Mouse (Mus musculus): Measurements from ENCODE around the gene Apold1.

Gene Apold1

DNA sequence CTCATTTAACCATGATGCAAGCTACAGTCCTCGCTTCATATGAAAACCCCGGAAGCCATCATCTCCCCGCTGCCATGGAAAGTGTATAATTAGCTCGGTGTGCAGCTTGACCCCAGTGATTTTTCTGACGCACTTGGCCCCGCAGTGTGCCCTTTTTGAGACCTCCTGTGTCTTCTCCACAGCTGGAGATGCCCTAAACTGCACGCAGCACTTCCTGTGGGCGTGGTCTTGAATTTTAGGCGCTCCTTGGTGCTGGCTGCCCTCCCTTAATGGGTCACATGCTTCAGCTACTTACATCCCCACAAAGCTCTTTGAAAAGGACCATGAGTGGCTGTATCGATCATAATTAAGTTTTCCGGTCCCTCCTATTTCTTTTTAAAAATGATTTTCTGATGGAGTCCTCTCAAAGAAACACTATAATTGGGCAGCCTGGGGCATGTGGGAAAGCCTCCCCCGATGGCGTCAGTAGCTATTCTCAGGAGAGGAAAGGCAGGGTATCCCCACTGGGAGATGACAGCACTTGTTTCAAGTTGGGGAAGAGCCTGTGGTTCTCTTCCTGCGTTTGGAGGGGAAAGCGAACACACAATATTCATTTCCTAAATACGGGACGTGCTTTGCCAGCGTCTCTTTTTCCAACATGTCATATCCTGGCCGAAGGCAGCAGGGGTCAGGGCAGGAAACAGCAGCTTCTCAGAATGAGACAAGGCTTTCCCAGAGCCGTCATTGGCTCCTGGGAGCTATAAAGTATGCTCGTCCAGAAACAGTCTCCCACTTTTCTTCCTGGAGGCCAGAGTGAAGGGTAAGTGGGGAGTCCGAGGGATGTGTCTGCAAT is at the start of gene Apold1:
TSS of gene Apold1 (plus strand) at position 488 of the 832 bp plus-strand sequence.
- DNase-seq, result peak; percentile 73

DNA sequence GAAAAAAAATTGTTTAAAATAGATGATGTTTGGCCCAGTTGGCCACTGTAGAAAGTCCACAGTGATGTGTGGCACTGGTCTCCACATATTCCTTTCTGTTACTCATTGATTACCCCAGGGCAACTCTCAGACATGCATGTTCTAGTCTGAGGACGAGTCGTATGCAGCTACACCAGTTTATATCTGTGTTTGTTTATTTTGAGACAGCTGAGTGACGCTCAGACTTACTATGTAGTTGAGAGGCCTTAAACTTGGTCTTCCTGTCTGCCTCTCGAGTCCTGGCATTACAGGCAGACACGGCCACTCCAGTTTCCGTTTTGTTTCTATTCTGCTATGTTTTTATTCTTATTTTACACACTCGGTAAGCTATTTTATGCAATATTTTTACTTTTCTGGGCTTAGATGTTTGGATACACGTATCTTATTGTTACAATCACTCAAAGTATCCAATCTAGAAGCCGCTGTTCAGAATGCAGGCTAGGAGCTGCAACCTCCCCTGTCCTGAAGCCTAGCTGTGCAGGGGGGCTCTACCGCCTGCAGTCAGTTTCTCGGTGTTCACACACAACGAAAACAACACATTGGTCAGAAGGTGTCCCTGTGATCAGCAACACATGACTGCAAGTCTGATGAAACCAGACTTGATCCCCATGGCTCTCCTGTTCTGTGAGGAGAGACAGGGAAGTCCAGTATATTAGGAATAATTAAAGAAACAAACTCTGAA is 48.9 kb upstream of the Apold1 start:
- DNase-seq, result no peak

DNA sequence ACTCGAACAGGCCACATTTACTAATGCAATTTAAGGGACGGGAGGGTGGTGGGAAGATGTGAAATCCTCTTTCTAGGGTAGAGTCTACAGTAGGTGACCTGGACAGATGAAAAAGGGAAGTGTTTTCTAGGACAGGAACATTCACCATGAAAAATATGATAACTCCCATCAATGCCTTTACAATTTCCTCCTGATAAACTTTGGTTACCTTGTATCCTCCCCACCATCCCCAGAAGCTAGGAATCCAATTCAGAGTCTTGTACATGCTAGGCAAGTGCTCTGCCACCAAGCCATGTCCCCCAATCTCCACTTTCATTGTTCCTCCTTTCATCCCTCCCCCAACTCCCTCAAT is 48.3 kb upstream of the Apold1 start:
- DNase-seq, result no peak

DNA sequence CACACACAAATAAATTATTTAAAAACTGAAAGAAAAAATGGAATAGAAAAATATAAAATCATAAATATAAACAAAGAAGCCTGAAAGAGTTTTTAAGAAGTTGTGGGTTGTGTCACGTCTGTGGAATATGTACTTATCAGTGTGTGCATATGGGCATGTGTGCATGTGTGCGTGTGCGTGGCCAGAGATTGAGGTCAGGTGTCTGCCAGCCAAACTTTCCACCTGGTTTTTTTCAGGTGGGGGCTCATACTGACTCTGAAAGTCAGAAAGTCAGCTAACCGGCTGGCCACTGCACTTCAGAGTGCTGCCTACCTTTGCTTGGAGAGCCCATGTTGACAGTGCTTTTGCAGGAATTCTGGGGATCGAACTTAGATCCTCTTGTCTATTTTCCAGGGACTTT is 47.2 kb upstream of the Apold1 start:
- DNase-seq, result no peak

DNA sequence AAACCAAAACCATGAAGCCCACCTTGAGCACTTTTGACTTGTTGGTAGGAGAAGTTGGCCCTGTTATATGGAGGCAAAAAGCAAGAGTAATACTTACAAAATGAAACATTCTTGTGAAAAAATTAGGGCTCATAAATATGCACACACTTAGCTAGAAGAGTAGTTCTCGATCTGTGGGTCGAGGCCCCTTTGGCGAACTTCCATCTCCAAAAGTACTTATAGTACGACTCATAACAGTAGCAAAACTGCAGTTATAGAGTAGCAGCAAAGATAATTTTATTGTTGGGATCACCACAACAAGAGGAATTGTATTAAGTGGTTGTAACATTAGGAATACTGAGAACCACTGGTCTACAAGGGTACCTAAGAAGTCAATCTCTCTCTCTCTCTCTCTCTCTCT is 41.7 kb upstream of the Apold1 start:
- DNase-seq, result no peak

DNA sequence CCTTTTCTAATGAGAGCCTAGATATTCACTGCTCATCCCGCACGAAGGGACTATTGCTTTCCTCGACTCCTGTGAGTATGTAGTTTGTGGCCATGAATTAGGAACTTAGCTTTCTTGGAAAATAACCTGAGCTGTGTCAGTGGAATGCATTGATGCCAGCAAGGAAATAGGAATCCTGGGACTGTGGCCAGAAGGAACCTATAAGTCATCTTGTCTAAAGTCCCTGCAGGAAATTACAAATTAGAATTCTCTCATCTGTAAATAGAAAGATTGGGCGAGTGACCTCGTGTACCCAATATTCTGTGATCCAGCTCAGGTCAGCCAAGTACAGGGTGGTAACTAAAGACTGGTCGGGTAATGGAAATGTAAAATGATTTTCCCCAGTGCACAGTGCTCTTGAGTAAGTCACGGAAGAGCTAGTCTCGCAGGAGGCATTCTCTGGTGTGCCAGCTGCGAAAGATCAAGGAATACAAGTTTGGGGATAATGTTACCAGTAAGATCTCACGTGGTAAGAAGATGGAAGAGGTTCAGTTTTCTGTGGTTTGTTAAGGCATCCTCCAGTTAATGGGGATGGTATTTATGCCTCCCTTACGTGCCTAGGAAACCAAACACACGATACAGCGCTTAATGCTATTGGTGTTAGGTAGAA is 37.6 kb upstream of the Apold1 start:
- DNase-seq, result no peak

DNA sequence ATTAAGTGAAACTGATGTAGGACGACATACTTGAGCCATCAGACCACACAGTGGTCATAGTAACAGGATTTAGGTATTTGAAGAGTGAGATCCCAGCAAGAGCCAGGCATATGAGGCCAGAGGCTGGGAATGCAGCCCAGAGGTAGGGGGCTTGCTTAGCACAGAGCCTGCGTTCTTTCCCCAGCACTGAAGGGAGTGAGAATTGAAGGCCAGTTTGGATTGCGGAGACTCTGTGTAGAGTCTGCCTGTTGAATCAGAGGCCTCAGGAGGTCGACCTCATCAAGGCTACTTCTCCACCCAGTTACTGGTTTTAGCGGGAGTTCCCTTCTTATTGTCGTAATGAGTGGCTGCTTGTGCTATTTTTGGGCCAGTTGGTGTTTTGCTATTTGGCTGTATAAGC is 35.5 kb upstream of the Apold1 start:
- no peak for DNase-seq

DNA sequence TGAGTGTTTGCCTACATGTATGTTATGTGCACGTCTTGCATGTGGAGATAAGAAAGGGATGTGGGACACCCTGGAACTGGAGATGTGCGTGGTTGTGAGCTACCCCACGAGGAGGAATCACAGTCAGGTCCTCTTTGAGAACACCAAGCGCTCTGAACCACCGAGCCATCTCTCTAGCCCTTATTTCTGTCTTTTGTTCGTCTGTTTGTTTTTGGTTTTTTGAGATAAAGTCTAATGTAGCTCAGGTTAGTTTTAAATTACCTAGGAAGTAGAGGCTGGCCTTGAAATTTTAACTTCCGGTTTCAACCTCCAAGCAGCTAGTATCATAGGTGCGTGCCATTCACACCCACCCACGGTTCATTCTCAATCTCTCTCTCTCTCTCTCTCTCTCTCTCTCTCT is 34.7 kb upstream of the Apold1 start:
- no peak for DNase-seq

DNA sequence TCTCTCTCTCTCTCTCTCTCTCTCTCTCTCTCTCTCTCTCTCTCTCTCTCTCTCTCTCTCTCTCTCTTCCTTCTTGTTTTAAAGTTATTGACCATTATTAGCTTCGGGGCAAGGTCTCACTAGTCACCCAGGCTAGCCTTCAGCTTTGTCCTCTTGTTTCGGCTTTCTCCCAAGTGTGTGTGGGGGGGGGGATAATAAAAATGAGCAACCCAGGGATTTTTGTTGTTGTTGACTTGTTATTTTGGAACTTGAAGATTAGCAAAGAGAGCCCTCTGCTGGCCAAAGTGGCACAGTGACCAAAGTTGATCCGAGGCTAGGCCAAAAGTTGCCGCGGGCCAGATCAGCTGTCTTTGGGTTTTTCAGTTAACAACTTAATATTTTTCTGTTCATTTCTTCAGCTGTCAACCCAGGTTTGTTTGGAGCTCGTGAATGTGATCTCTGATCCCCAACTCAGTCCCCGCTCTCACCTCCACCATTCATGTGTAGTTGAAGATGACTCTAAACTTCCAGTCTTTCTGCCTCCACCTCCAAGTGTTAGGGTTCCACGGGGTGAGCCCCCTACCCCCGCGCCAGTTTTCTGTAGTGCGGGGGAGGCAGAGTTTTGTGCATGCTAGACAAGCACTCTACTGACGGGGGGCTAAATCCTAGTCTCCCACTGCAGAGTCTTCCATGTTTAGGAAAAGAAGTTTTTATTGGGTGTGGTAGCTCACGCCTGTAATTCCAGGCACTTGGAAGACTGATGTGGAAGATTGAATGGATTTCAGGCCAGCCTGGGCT is 34.0 kb upstream of the Apold1 start:
- DNase-seq, result peak; percentile 75

DNA sequence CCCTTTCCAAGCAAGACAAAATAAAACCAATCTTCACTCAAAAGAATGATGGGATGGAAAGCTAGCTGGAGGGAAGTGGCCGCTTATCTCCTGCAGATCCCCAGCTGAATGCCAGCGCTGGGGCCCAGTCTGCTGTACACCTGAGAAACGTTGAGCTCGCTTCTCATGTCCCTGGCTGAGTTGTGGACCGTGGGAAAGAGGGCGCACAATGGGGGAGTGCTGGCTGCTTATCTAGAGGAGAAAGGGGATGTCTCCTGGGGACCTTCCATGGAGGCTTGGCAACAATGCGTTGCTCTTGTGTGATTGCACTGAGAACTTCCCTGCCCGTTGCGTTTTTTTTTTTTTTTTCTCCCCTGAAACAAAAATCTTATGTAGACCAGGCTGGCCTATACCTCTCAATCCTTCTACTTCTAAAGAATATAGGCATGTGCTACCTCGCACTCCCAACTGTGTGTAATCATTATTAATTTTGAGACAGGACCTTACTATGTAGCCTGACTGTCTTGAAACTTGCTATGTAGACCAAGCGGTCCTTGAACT is 32.9 kb upstream of the Apold1 start:
- DNase-seq, result no peak

DNA sequence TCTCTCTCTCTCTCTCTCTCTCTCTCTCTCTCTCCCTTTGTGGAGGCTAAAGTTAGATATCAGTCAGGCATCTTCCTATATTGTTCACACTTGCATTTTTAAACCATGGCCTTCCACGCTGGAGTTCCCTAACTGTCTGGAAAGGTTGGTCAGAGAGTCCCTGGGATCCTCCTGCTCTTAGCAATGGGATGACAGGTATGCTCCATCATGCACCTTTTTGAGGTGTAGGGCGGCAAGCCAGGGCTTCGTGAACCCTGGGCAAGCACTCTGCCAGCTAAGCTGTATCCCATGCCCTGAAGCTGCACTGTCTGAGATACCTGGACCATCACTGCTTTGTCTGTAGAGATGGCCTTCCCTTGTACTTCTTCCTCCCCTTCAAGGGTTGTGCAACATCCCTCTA is 32.3 kb upstream of the Apold1 start:
- DNase-seq, result no peak

DNA sequence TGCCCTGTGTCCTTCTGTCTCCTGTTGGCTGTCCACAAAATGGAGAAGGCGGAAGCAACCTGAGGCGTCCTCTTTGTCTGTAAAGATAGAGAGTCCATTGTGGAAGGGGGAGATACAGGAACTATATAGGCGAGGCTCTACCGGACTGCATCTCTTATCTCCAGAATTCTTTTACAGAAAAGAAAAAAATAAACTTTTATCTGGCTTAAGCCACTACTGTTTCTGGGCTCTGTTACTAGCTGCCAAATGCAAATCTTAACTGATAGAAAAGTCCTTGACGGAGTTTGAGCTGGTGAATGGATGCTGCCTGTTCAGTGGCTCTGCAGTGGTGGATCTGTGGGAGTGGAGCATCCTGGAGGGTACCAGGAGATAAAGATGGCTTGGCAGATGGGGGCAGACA is 30.2 kb upstream of the Apold1 start:
- no peak for DNase-seq

DNA sequence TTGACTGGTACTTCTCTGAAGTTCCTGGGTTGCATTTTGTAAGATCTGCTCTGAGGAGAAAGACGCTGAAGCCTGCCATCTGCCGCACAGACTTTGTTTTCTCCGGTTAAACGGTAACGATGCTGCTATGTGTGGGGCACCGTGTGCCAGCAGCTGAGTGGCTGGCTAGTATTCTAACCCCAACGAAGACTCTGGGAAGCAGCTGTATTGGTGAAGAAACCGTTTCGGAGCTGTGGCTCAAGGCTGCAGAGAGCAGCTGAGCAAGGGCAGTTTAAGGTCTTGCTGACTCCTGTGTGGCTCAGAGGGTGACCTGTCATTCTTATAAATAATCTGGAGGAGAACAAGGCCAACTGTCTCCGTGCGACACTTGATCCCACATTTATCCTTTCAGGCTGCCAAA is 27.5 kb upstream of the Apold1 start:
- DNase-seq, result no peak

DNA sequence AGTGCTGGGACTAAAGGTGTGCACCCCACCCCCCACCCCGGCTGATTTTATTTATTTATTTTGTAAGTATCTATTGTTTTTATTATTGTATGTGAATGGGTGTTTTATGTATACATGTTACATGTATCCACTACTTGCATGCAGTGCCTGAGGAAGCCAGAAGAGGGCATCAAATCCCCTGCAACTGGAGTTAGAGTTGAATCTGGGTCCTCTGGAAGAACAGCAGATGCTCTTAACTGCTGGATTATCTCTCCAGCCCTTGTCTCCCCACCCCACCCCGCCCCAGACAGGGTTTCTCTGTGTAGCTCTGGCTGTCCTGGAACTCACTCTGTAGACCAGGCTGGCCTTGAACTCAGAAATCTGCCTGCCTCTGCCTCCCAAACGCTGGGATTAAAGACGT is 25.1 kb upstream of the Apold1 start:
- DNase-seq, result peak; percentile 54

DNA sequence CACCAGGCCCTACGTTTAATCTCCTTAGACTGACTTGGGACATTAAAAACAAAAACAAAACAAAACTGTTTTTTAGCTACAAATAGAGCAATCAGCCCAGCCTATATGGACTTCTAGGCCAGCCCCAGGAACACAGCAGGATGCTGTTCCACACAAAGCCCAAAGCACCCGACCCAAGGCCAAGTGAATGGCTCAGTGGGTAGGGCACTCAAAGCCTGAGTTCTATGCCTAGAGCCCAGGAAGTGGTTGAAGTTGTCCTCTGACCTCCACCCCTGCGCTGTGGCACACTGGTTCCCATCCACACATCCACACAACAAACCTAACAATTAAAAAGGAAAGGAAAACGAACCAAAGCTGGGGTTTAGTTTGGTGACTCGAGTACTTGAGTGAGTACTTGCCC is 20.2 kb upstream of the Apold1 start:
- no peak for DNase-seq

DNA sequence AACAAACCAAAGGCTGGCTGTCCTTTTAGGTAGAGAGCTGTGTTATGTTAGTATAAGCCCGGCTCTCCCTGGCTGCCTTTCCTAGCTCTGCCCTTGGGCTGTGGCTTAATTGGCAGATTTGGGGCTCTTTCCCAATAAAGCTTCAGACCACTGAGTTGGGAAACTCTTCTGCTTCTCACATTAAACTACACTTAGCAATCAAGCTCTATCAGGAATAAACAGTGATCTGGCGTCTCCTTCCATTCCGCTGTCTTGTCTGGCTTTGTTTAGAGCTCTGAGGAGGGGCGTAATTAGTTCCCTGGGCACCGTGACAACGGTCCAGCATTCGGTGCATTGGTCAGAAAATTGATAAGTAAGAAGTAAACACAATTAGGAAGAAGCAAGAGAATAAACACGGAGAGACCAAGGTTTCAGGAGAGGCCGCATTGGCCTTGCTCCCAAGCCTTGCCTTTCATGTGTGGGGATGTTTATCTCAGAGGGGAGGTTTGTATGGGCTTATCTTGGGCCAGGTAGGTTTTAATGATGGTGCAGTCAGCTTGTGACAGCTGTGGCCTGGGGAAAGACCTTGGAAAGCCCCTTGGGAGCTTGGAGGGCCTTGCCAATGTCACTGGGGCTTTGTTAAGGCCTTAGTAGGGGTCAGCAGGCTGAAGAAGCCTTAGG is 19.5 kb upstream of the Apold1 start:
- no peak for DNase-seq

DNA sequence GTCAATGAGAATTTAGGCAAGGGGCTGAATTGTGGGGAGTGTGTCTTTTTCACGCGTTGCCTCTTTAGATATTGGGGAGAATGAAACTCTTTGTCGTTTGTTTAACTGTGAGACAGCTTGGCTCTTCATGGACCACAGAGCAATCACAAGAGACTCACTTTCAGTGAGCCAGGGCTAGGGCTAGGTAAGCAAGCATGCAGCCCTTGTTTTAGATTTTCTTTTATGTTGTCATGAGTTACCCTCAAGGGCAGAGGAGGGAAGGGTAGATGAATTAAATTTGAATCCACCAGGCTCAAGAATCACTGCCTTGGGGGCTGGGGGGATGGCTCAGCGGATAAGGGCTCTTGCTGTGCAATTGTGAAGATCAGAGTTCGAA is 19.0 kb upstream of the Apold1 start:
- no peak for DNase-seq

DNA sequence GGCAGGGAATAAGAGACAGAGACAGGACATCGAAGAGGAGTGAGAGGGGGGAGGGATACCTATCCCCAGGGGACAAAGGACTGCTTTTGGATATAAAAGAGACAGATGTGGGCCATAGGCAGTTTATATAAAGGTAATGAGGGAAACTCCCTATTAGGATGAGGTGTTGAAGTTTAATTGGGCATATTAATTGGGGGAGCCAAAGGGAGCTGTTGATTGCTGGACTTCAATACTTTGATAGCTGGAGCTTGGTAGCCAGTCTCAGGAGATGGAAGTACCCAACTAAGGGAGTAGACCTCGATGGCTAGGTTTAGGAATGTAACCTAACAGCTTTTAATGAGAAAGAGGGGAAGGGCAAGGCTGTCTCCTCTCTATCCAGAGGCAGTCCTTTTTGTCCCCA is 17.6 kb upstream of the Apold1 start:
- DNase-seq, result no peak

DNA sequence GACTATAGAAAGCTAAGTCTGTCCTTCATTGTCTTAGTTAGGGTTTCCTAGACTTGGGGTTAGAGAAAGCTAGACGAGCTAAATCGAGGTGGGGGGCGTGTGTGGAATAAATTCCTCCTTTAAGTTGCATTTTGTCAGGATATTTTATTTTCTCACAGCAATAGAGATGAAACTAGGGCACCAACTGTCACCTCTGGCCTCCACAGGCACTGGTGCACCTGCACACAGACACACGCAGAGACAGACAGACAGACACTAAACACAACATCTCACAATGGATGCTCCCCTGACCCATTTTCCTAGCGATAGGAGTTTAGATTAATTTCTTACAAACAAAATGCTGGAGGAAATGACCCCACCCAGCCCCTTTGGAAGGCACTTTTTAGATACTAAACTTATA is 14.8 kb upstream of the Apold1 start:
- peak; percentile 40 for DNase-seq

DNA sequence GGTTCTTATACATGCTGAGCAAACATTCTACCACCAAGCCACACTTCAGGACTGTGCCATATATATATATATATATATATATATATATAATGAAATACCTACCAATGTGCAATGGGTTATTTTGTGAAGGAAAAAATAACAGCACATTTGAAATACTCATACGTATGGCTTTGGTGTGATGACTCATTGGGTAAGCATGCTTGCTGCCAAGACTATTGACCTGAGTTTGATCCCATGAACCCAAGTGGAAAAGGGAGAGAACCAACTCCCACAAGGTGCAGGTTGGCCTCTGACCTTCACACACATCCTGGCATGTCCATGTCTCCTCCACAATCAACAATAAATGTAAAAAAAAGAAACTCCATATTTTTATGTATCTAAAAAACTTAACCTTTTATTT is 13.2 kb upstream of the Apold1 start:
- DNase-seq, result no peak

DNA sequence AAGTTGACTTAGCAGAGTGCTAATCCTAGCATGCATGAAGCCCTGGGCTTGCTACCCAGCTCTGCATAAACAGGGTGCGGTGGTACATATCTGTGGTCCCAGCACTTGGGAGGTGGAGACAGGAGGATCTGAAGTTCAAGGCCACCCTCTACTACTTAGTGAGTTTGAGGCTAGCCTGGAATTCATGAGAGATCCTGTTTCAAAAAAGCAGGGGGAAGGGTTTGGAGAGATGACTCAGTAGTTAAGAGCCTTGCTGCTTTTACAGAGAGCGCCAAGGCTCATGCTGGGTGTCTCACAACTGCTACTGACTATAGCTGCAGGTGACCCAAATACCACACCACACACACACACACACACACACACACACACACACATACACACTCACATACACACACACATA is 12.0 kb upstream of the Apold1 start:
- DNase-seq, result no peak

DNA sequence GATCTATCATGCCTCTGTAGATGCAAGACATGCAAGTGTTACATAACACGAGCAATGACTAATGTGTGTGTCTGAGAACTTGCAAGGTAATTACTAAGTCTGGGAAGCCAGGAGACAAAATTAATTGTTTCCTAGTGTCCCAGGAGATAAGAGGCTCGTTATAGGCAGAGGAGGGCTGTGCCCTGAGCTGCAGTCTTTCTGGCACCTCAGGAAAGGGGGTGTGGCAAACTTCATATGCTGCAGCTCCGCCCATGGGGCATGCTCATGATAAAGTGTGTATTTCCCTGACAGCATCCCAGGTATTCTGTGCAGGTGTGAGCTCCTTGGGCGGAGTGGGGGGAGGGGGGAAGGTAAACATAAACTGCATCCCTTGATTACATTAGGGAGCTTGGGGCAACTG is 9.4 kb upstream of the Apold1 start:
- no peak for DNase-seq

DNA sequence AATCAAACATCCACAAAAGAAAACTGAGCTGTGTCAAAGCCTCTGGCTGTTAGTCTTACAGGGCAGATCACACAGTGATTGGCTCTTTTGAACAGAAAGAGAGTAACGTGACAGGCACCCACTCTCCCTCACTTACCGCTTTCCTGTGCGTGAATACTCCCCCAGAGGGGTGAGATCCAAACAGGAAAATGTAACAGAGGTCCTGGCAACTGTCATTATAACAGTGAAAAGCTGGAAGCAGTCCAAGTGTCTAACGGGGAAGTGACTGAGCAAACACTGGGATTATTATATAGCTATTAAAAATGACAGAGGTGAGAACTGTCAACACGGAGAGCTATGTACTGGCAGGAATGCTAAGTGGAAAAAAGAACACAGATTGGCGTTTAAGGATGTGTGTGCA is 4.9 kb upstream of the Apold1 start:
- no peak for DNase-seq
